21 mouse cellular contexts compared by ENCODE assay signal in the genomic region with DNA sequence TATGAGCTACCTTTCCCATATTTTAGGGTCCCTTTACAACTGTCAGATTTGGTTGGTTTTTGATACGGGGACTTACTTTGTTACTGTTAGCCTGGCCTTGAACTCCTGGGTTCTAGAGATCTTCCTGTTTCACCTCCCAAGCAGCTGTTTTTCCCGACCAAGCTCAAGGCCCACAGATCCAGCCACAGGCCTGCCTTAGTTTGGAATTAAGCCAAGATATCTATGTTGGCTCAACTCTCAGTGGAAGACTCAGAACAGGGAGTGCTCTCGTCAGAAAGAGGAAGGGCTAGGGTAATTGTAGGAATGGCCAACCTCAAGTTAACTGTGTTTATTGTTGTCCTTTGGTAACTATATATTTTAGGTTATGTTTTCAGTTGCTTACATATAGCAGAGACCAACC. TPM values are rescaled to one million over a fixed set of nuclear protein-coding genes. Genes with fewer than 3 reads are reported as not detected.
"Had no signal": no experiment of that assay in that cellular context is flagged by ENCODE, and none has a peak within 500 bp of the region (broad histone marks: within the 10 kb centered on the region; RNA-seq: fewer than 3 reads in every experiment).

No protein-coding gene starts in this region.

- DNase-seq: lung, adult 18-20 months; lung, embryonic 14.5 days; lung, postnatal 10 days; lung, postnatal 4 days; retina, postnatal 1 day; right cerebral cortex, adult 18-20 months; right cerebral cortex, postnatal 25 days; right cerebral cortex, postnatal 4 days; spleen, adult 18-20 months; thymus, adult 18-20 months; thymus, postnatal 14 days; thymus, postnatal 36 days had no signal

- H3K9ac ChIP-seq: lung, embryonic 14.5 days; midbrain, embryonic 13.5 days; midbrain, embryonic 15.5 days; neural tube, embryonic 13.5 days; neural tube, embryonic 15.5 days had no signal

- ATAC-seq: midbrain, embryonic 13.5 days; midbrain, embryonic 15.5 days had no signal

- H3K27me3 ChIP-seq: midbrain, embryonic 13.5 days had no signal

- H3K9me3 ChIP-seq: midbrain, embryonic 10.5 days; midbrain, embryonic 13.5 days; midbrain, embryonic 15.5 days; neural tube, embryonic 13.5 days; neural tube, embryonic 15.5 days had no signal

- H3K36me3 ChIP-seq: midbrain, embryonic 10.5 days; midbrain, embryonic 13.5 days; midbrain, embryonic 15.5 days; neural tube, embryonic 13.5 days; neural tube, embryonic 15.5 days had no signal

- H3K4me2 ChIP-seq: lung, embryonic 14.5 days; midbrain, embryonic 13.5 days; midbrain, embryonic 15.5 days; neural tube, embryonic 13.5 days; neural tube, embryonic 15.5 days had no signal

- H3K4me3 ChIP-seq: midbrain, embryonic 10.5 days; midbrain, embryonic 13.5 days; midbrain, embryonic 15.5 days; myocyte; neural tube, embryonic 13.5 days; neural tube, embryonic 15.5 days had no signal

- H3K27ac ChIP-seq: midbrain, embryonic 10.5 days; midbrain, embryonic 13.5 days; midbrain, embryonic 15.5 days; neural tube, embryonic 13.5 days; neural tube, embryonic 15.5 days had no signal

RNA-seq across cellular contexts. Expression of gene Aoc3, which starts 18.3 kb away (rescaled TPM):
- total RNA-seq: megakaryocyte, adult 5-6 weeks; megakaryocyte-erythroid progenitor cell, adult 5-6 weeks had no signal
- polyA plus RNA-seq: midbrain, embryonic 13.5 days; neural tube, embryonic 11.5 days; neural tube, embryonic 13.5 days had no signal
